Mouse (Mus musculus) forebrain, embryonic 12.5 days (tissue): ENCODE results near the gene Tor1aip2. TPM values are rescaled to one million over a fixed set of nuclear protein-coding genes. Genes with fewer than 3 reads are reported as not detected.
"Not testable (repeated sequence)": the region's sequence is repeated elsewhere in the genome, so short reads cannot be mapped to it uniquely, and the experiment has no call there.

Experiments used
- ATAC-seq: fragments of 200-750 bp; cut with Nextera tagmentation; 2 replicates; pipeline ENCODE4 v1.8.0; 2017; ENCODE audit warnings: moderate TSS enrichment; ENCODE audit not compliant: low FRiP score
- H3K27ac ChIP-seq: fragments of 300-500 bp; sonication (generic); 2 replicates; pipeline ENCODE4 v1.5.1; 2016; ENCODE audit warnings: mild to moderate bottlenecking
- H3K27me3 ChIP-seq: fragments of 300-500 bp; sonication (generic); 2 replicates; pipeline ENCODE4 v1.6.1; 2016; ENCODE audit warnings: mild to moderate bottlenecking
- H3K36me3 ChIP-seq: fragments of 300-500 bp; sonication (generic); replicated peaks from 2 replicates; pipeline ENCODE4 v1.6.1; 2016; ENCODE audit warnings: mild to moderate bottlenecking
- H3K4me1 ChIP-seq: fragments of 300-500 bp; sonication (generic); 2 replicates; pipeline ENCODE4 v1.6.1; 2016
- H3K4me2 ChIP-seq: fragments of 300-500 bp; sonication (generic); 2 replicates; pipeline ENCODE4 v1.6.1; 2016; ENCODE audit warnings: mild to moderate bottlenecking, moderate library complexity
- H3K4me3 ChIP-seq: fragments of 300-500 bp; sonication (generic); replicated peaks from 2 replicates; pipeline ENCODE4 v1.5.1; 2016; ENCODE audit warnings: mild to moderate bottlenecking
- H3K9ac ChIP-seq: fragments of 300-500 bp; sonication (generic); 2 replicates; pipeline ENCODE4 v1.6.1; 2016; ENCODE audit warnings: mild to moderate bottlenecking
- H3K9me3 ChIP-seq: fragments of 300-500 bp; sonication (generic); 2 replicates; pipeline ENCODE4 v1.6.1; 2016
- WGBS: fragments of 180-500 bp; shearing (Covaris S2); methylation state at CpG from one replicate; pipeline ENCODE4 v1.1.7; 2016; 5-methylcytosine and 5-hydroxymethylcytosine counted together
- polyA plus RNA-seq: library from polyadenylated mRNA; unstranded; fragments of >200 nt; fragmentation: Nextera tagmentation; extraction: Ambion mirVana; gene quantifications from 2 replicates; pipeline ENCODE4 v1.2.1, GENCODE M21; 2016

Gene Tor1aip2
- polyA plus RNA-seq, 1 experiment from 2014 or later, result 89.3 TPM

- no peak for ATAC-seq
- WGBS, result 83% methylated on average over 8 of the region's 8 CpGs
- H3K4me3 ChIP-seq, result no peak overlapping the region
- no peaks in the 10 kb centered on the region for H3K27me3 ChIP-seq
- no peak overlapping the region for H3K9ac ChIP-seq
- H3K36me3 ChIP-seq, result peaks cover 46% of the 10 kb centered on the region
- H3K4me1 ChIP-seq, result no peaks in the 10 kb centered on the region
- no peaks in the 10 kb centered on the region for H3K9me3 ChIP-seq
- no peak overlapping the region for H3K27ac ChIP-seq
- no peak overlapping the region for H3K4me2 ChIP-seq
Measured at GRCm38 (mm10) chr1:156024831-156025503, 10.2 kb upstream of the Tor1aip2 start.

GRCm38 (mm10) chr1:156027849-156028248 lies 7.4 kb upstream of the Tor1aip2 start:
- H3K4me3 ChIP-seq, result no peak overlapping the region
- ATAC-seq, result no peak
- no peak overlapping the region for H3K27ac ChIP-seq
- no peaks in the 10 kb centered on the region for H3K9me3 ChIP-seq
- H3K27me3 ChIP-seq, result no peaks in the 10 kb centered on the region
- no peak overlapping the region for H3K9ac ChIP-seq
- H3K4me1 ChIP-seq, result no peaks in the 10 kb centered on the region
- WGBS, result 94% methylated on average over 3 of the region's 3 CpGs
- no peak overlapping the region for H3K4me2 ChIP-seq
- H3K36me3 ChIP-seq, result peaks cover 60% of the 10 kb centered on the region

- 96% methylated on average over 4 of the region's 4 CpGs for WGBS
- Histone ChIP-seq H3K36me3 (peaks cover 67% of the 10 kb centered on the region), H3K9me3 (no peaks in the 10 kb centered on the region), H3K27me3 (no peaks in the 10 kb centered on the region), H3K27ac (no peak overlapping the region), H3K4me2 (no peak overlapping the region), H3K4me1 (no peaks in the 10 kb centered on the region), H3K9ac (no peak overlapping the region), H3K4me3 (no peak overlapping the region)
- ATAC-seq, result no peak
Measured at GRCm38 (mm10) chr1:156028340-156028975, 6.7 kb upstream of the Tor1aip2 start.

GRCm38 (mm10) chr1:156033921-156034320 lies 1.3 kb upstream of the Tor1aip2 start:
- no peak overlapping the region for H3K9ac ChIP-seq
- H3K27ac ChIP-seq, result no peak overlapping the region
- H3K4me2 ChIP-seq, result no peak overlapping the region
- H3K4me1 ChIP-seq, result peaks cover 14% of the 10 kb centered on the region
- no peaks in the 10 kb centered on the region for H3K27me3 ChIP-seq
- H3K4me3 ChIP-seq, result no peak overlapping the region
- no peaks in the 10 kb centered on the region for H3K9me3 ChIP-seq
- no peak for ATAC-seq
- 97% methylated on average over 7 of the region's 7 CpGs for WGBS
- H3K36me3 ChIP-seq, result peaks cover 48% of the 10 kb centered on the region

GRCm38 (mm10) chr1:156034661-156035060 lies 542 bp upstream of the Tor1aip2 start:
- Histone ChIP-seq H3K27ac (no peak overlapping the region), H3K9me3 (no peaks in the 10 kb centered on the region), H3K9ac (peak overlapping the region; percentile 77)

GRCm38 (mm10) chr1:156035930-156036737 lies 931 bp downstream of the Tor1aip2 start, which contains the start of gene Tor1aip1:
Gene Tor1aip1, minus strand, starts transcription at chr1:156036480.
- H3K9me3 ChIP-seq, result no peaks in the 10 kb centered on the region
- peak within 1 kb of the TSS; percentile 77 for H3K9ac ChIP-seq
- under 1% methylated on average over 59 of the region's 59 CpGs for WGBS
- H3K27ac ChIP-seq, result peak within 1 kb of the TSS; percentile 100
- peak; percentile 94 for ATAC-seq
- peak within 1 kb of the TSS; percentile 54 for H3K4me2 ChIP-seq
- peak within 1 kb of the TSS; percentile 80 for H3K4me3 ChIP-seq
- H3K36me3 ChIP-seq, result peaks cover 27% of the 10 kb centered on the region
- no peaks in the 10 kb centered on the region for H3K27me3 ChIP-seq
- H3K4me1 ChIP-seq, result peaks cover 14% of the 10 kb centered on the region

More at GRCm38 (mm10) chr1:156034661-156035060, 542 bp upstream of the Tor1aip2 start:
- ATAC-seq, result no peak
- 38% methylated on average over 1 of the region's 1 CpGs for WGBS
- Histone ChIP-seq H3K4me3 (peak overlapping the region; percentile 80), H3K4me2 (peak overlapping the region; percentile 54), H3K27me3 (no peaks in the 10 kb centered on the region), H3K36me3 (peaks cover 41% of the 10 kb centered on the region), H3K4me1 (peaks cover 14% of the 10 kb centered on the region)

- H3K4me3 ChIP-seq, result no peak overlapping the region
- peak overlapping the region; percentile 24; the same call in 1 of the 2 replicates for H3K4me2 ChIP-seq
- no peaks in the 10 kb centered on the region for H3K9me3 ChIP-seq
- no peak for ATAC-seq
- H3K27me3 ChIP-seq, result no peaks in the 10 kb centered on the region
- peaks cover 18% of the 10 kb centered on the region for H3K36me3 ChIP-seq
- H3K4me1 ChIP-seq, result peaks cover 23% of the 10 kb centered on the region
- no peak overlapping the region; the same call in 1 of the 2 replicates for H3K9ac ChIP-seq
- 71% methylated on average over 5 of the region's 5 CpGs for WGBS
- H3K27ac ChIP-seq, result no peak overlapping the region
Measured at GRCm38 (mm10) chr1:156037144-156037583, 2.0 kb downstream of the Tor1aip2 start.

GRCm38 (mm10) chr1:156039989-156040388 lies 4.8 kb downstream of the Tor1aip2 start:
- not testable (repeated sequence) for H3K27ac ChIP-seq, H3K36me3 ChIP-seq, ATAC-seq, H3K9ac ChIP-seq, H3K4me2 ChIP-seq, H3K27me3 ChIP-seq, H3K4me3 ChIP-seq, H3K9me3 ChIP-seq
- 64% methylated on average over 7 of the region's 7 CpGs for WGBS
- peaks cover 21% of the 10 kb centered on the region for H3K4me1 ChIP-seq

GRCm38 (mm10) chr1:156040731-156041401 lies 5.7 kb downstream of the Tor1aip2 start:
- ATAC-seq, result peak; percentile 90
- H3K9me3 ChIP-seq, result no peaks in the 10 kb centered on the region
- no peaks in the 10 kb centered on the region for H3K27me3 ChIP-seq
- peak overlapping the region; percentile 76 for H3K9ac ChIP-seq
- H3K4me3 ChIP-seq, result peak overlapping the region; percentile 58
- peaks cover 21% of the 10 kb centered on the region for H3K4me1 ChIP-seq
- peak overlapping the region; percentile 63 for H3K4me2 ChIP-seq
- H3K27ac ChIP-seq, result peak overlapping the region; percentile 31; the same call in 1 of the 2 replicates
- peaks cover 9% of the 10 kb centered on the region; the same call in 1 of the 2 replicates for H3K36me3 ChIP-seq
- 2% methylated on average over 22 of the region's 22 CpGs for WGBS

- WGBS, result 58% methylated on average over 7 of the region's 7 CpGs
- H3K4me3 ChIP-seq, result peak overlapping the region; percentile 58
- no peaks in the 10 kb centered on the region for H3K9me3 ChIP-seq
- peaks cover 11% of the 10 kb centered on the region; the same call in 1 of the 2 replicates for H3K36me3 ChIP-seq
- H3K4me2 ChIP-seq, result peak overlapping the region; percentile 63
- no peaks in the 10 kb centered on the region for H3K27me3 ChIP-seq
- no peak overlapping the region for H3K27ac ChIP-seq
- peak overlapping the region; percentile 55; the same call in 1 of the 2 replicates for H3K9ac ChIP-seq
- ATAC-seq, result no peak
- H3K4me1 ChIP-seq, result peaks cover 22% of the 10 kb centered on the region
Measured at GRCm38 (mm10) chr1:156041451-156042241, 6.4 kb downstream of the Tor1aip2 start.

- H3K4me3 ChIP-seq, result no peak overlapping the region
- 89% methylated on average over 5 of the region's 5 CpGs for WGBS
- peaks cover 13% of the 10 kb centered on the region; the same call in 1 of the 2 replicates for H3K36me3 ChIP-seq
- H3K9ac ChIP-seq, result no peak overlapping the region
- no peak overlapping the region for H3K27ac ChIP-seq
- no peaks in the 10 kb centered on the region for H3K27me3 ChIP-seq
- peaks cover 20% of the 10 kb centered on the region for H3K4me1 ChIP-seq
- ATAC-seq, result no peak
- peak overlapping the region; percentile 63 for H3K4me2 ChIP-seq
- H3K9me3 ChIP-seq, result no peaks in the 10 kb centered on the region
Measured at GRCm38 (mm10) chr1:156042481-156042880, 7.3 kb downstream of the Tor1aip2 start.
